Mouse (Mus musculus) embryo, embryonic 10 days (tissue): ENCODE measurements around the gene Rmi2.
"Not testable (repeated sequence)": the region's sequence is repeated elsewhere in the genome, so short reads cannot be mapped to it uniquely, and the experiment has no call there.

Experiments used
- DNase-seq: peaks from one replicate; pipeline ENCODE4 v3.0.0-alpha.2; 2015; ENCODE audit warnings: low spot score

Rmi2 gene

GRCm38 (mm10) chr16:10827766-10828460 lies 6.9 kb upstream of the Rmi2 start:
- no peak for DNase-seq

GRCm38 (mm10) chr16:10828461-10828805 lies 6.4 kb upstream of the Rmi2 start:
- DNase-seq, result no peak

- DNase-seq, result peak; percentile 22
Observed at GRCm38 (mm10) chr16:10834542-10834910, 333 bp upstream of the Rmi2 start.

- DNase-seq, result no peak
Observed at GRCm38 (mm10) chr16:10836388-10836787, 1.5 kb downstream of the Rmi2 start.

- no peak for DNase-seq
Observed at GRCm38 (mm10) chr16:10837250-10837649, 2.4 kb downstream of the Rmi2 start.

GRCm38 (mm10) chr16:10837903-10838302 lies 3.0 kb downstream of the Rmi2 start:
- no peak for DNase-seq

GRCm38 (mm10) chr16:10838487-10839245 lies 3.8 kb downstream of the Rmi2 start:
- no peak for DNase-seq

- DNase-seq, result no peak
Observed at GRCm38 (mm10) chr16:10840018-10840417, 5.2 kb downstream of the Rmi2 start.

GRCm38 (mm10) chr16:10842282-10842855 lies 7.5 kb downstream of the Rmi2 start:
- no peak for DNase-seq

- peak; percentile 44 for DNase-seq
Observed at GRCm38 (mm10) chr16:10843486-10844318, 8.8 kb downstream of the Rmi2 start.

GRCm38 (mm10) chr16:10844319-10844670 lies 9.4 kb downstream of the Rmi2 start:
- DNase-seq, result no peak

GRCm38 (mm10) chr16:10845952-10846351 lies 11.1 kb downstream of the Rmi2 start:
- DNase-seq, result no peak

GRCm38 (mm10) chr16:10846503-10846902 lies 11.6 kb downstream of the Rmi2 start:
- DNase-seq, result peak; percentile 58

GRCm38 (mm10) chr16:10849965-10850861 lies 15.4 kb downstream of the Rmi2 start:
- no peak for DNase-seq

- DNase-seq, result no peak
Observed at GRCm38 (mm10) chr16:10850905-10851304, 16.0 kb downstream of the Rmi2 start.

- not testable (repeated sequence) for DNase-seq
Observed at GRCm38 (mm10) chr16:10852216-10852615, 17.4 kb downstream of the Rmi2 start.

- DNase-seq, result no peak
Observed at GRCm38 (mm10) chr16:10859726-10860245, 24.9 kb downstream of the Rmi2 start.

GRCm38 (mm10) chr16:10861408-10861807 lies 26.5 kb downstream of the Rmi2 start:
- no peak for DNase-seq

- DNase-seq, result no peak
Observed at GRCm38 (mm10) chr16:10864833-10865591, 30.2 kb downstream of the Rmi2 start.

GRCm38 (mm10) chr16:10865592-10865987 lies 30.7 kb downstream of the Rmi2 start:
- DNase-seq, result no peak
